Mouse (Mus musculus) ES-E14 (cell line): ENCODE measurements around the gene Nrap.
"Not testable (repeated sequence)": the region's sequence is repeated elsewhere in the genome, so short reads cannot be mapped to it uniquely, and the experiment has no call there.

ENCODE experiments used
- CHD2 ChIP-seq: IDR thresholded peaks from 2 replicates; pipeline ENCODE4 v1.6.1; 2014; ENCODE audit warnings: mild to moderate bottlenecking, low read depth, low read length, inconsistent platforms
- MAFK ChIP-seq: IDR thresholded peaks from 2 replicates; pipeline ENCODE4 v1.6.1; 2014; ENCODE audit warnings: mild to moderate bottlenecking, low read depth, low read length, inconsistent platforms; ENCODE audit not compliant: insufficient read depth
- ZC3H11A ChIP-seq: IDR thresholded peaks from 2 replicates; pipeline ENCODE4 v1.6.1; 2012; ENCODE audit warnings: low read depth, mild to moderate bottlenecking, inconsistent platforms, low read length, borderline replicate concordance
- ZNF384 ChIP-seq: IDR thresholded peaks from 2 replicates; pipeline ENCODE4 v1.6.1; 2012; ENCODE audit warnings: low read depth, low read length, inconsistent platforms

- not testable (repeated sequence) for TF ChIP-seq CHD2, ZNF384, ZC3H11A, MAFK
Measured at GRCm38 (mm10) chr19:56357374-56357708, 32.5 kb downstream of the Nrap start.
